Mouse (Mus musculus): ENCODE results near the gene Upb1. TPM values are rescaled to one million over a fixed set of nuclear protein-coding genes. Genes with fewer than 3 reads are reported as not detected.

Gene Upb1
- polyA plus RNA-seq, 1 experiment from 2014 or later, result 0.49 TPM

DNA sequence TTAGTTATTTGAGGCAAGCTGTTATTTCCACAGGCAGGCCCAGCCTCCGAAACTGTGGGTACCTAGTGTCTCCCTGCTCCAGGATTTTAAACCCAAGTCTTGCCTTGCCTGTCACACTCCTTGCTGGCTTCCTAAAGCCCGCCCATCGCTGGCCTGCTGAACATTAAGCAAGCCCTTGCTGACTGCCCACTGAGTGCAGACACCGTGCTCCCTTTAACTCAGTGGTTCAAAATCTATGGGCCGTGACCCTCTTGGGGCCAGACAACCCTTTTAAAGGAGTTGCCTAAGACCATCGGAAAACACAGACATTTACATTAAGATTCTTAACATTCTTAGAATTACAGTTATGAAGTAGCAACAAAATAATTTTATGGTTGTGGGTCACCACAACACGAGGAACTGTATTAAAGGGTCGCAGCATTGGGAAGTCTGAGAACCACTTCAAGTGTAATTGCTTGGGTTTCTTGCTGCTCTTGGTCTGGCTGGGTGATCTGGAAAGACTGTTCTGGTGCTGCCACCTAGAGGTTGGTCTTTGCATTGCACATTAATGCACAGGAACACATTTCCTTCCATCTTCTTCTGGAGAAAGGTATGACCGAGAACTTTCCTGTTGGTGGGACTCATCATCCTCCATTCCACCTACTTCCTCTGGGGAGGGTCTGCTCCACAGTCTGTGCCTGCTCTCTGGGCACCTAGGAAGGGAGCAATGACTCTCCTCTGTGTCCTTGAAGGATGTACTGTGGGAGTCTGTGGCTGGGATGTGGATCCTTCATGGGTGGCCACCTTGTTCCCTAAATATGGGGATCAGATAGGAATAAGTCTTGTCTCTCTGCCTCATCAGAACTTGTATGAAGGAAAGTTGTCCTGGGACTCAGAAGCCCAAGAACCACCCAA is 85.4 kb downstream of the Upb1 start:
- Histone ChIP-seq H3K9me3 (no peaks in the 10 kb centered on the region), H3K4me2 (replicated peaks) (no peak overlapping the region), H3K27ac (no peak overlapping the region), H3K27me3 (no peaks in the 10 kb centered on the region), H3K4me3 (no peak overlapping the region), H3K9ac (no peak overlapping the region), H3K4me1 (no peaks in the 10 kb centered on the region), H3K36me3 (no peaks in the 10 kb centered on the region)
- 57% methylated on average over 9 of the region's 9 CpGs for WGBS
- no peak for ATAC-seq (ENCODE audit: insufficient number of reproducible peaks, insufficient read depth, low FRiP score, low TSS enrichment)

DNA sequence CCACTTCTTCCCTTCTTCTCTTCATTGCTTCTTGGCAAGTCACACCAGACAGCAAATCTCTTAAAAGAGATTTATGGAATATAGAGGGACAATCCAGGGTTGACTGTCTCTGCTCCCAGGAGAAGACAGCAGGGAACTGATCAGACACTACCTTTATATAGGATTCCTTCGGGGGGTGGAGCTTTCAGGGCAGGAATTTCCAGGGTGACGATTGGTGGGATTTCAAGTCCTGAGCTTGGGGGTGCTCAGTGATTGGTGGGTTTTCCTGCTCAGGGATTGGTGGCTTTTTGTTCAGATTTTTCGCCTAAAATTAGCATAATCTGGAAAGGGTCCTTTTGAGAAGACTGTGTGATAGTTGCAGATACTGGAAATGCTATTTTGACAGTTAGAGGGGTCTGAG is 86.2 kb downstream of the Upb1 start:
- Histone ChIP-seq H3K4me1 (no peaks in the 10 kb centered on the region), H3K36me3 (no peaks in the 10 kb centered on the region), H3K4me3 (no peak overlapping the region), H3K27ac (no peak overlapping the region), H3K9me3 (no peaks in the 10 kb centered on the region), H3K4me2 (replicated peaks) (no peak overlapping the region), H3K27me3 (no peaks in the 10 kb centered on the region), H3K9ac (no peak overlapping the region)
- WGBS, result 63% methylated on average over 3 of the region's 3 CpGs
- no peak for ATAC-seq (ENCODE audit: insufficient number of reproducible peaks, insufficient read depth, low FRiP score, low TSS enrichment)

DNA sequence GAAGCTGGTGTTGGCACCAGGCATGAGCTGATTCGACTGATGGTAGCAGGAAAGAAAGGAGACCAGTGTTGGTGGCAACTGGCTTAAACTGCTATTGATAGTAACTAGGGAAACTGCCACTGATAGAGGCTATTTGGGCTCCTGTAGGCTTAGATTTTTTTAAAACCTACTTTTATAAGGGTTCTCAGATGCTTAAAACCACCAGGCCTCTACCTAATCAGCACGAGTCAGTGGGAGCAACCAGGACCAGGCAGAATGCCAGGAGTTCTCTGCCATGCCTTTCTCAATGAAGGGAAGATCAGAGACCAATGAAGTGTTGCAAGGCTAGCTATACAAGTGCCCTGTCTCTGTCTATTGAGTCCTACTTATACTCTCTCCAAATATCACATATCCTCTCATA is 88.6 kb downstream of the Upb1 start:
- WGBS, result 77% methylated on average over 2 of the region's 2 CpGs
- no peaks in the 10 kb centered on the region for H3K27me3 ChIP-seq
- H3K4me2 ChIP-seq (replicated peaks), result no peak overlapping the region
- no peak overlapping the region for H3K27ac ChIP-seq
- no peaks in the 10 kb centered on the region for H3K36me3 ChIP-seq
- no peak overlapping the region for H3K9ac ChIP-seq
- ATAC-seq (ENCODE audit: insufficient number of reproducible peaks, insufficient read depth, low FRiP score, low TSS enrichment), result no peak
- H3K4me3 ChIP-seq, result no peak overlapping the region
- H3K4me1 ChIP-seq, result no peaks in the 10 kb centered on the region
- no peaks in the 10 kb centered on the region for H3K9me3 ChIP-seq

DNA sequence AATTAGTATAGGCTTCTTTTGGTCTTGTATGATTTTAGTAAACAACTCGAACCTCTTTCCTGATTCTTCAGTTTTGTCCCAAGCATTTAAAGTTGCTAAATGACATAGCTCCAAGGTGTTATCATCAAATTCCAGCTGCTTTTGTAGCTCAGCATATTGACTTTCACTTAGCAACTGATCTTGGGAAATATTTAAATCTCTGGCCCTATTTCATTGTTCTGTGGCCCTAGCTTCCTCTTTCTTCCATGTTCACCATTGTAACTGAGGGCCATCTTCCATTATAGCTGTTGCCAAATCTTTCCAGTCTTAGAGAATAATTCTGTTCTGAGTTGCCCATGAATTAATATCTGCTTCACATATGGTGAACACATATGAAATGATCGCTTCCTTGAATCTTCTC is 89.8 kb downstream of the Upb1 start:
- Histone ChIP-seq H3K36me3 (no peaks in the 10 kb centered on the region), H3K4me3 (no peak overlapping the region), H3K27ac (no peak overlapping the region), H3K27me3 (no peaks in the 10 kb centered on the region), H3K9ac (no peak overlapping the region), H3K4me2 (replicated peaks) (no peak overlapping the region), H3K9me3 (no peaks in the 10 kb centered on the region), H3K4me1 (no peaks in the 10 kb centered on the region)
- ATAC-seq (ENCODE audit: insufficient number of reproducible peaks, insufficient read depth, low FRiP score, low TSS enrichment), result no peak
- WGBS, result 83% methylated on average over 2 of the region's 2 CpGs

Other genes starting within 250 kb of the Upb1 start
- gene Specc1l, start 189.0 kb upstream of the Upb1 start, polyA plus RNA-seq (2016; fragmentation: Nextera tagmentation; extraction: Ambion mirVana), result 49.9 and 52.3 TPM in 2 replicates
- gene Adora2a, start 84.2 kb upstream of the Upb1 start, polyA plus RNA-seq (2016; fragmentation: Nextera tagmentation; extraction: Ambion mirVana), result 2.3 and 4.6 TPM in 2 replicates
- 167 and 186 TPM in 2 replicates for gene Snrpd3, start 116.4 kb downstream of the Upb1 start, polyA plus RNA-seq (2016; fragmentation: Nextera tagmentation; extraction: Ambion mirVana)
- gene Gucd1, start 116.9 kb downstream of the Upb1 start, polyA plus RNA-seq (2016; fragmentation: Nextera tagmentation; extraction: Ambion mirVana), result 31.1 and 31.7 TPM in 2 replicates
- 2.6 and 2.7 TPM in 2 replicates for gene Lrrc75b, start 159.2 kb downstream of the Upb1 start, polyA plus RNA-seq (2016; fragmentation: Nextera tagmentation; extraction: Ambion mirVana)
- gene Ggt1, start 160.5 kb downstream of the Upb1 start, polyA plus RNA-seq (2016; fragmentation: Nextera tagmentation; extraction: Ambion mirVana), result 0.85 and 1.8 TPM in 2 replicates
- 0.91 and 1.9 TPM in 2 replicates for gene Ggt5, start 188.2 kb downstream of the Upb1 start, polyA plus RNA-seq (2016; fragmentation: Nextera tagmentation; extraction: Ambion mirVana)
- gene Susd2, start 242.9 kb downstream of the Upb1 start, polyA plus RNA-seq (2016; fragmentation: Nextera tagmentation; extraction: Ambion mirVana), result 1.9 and 2.7 TPM in 2 replicates